Mouse (Mus musculus) telencephalon, adult 2 months (tissue): Measurements from ENCODE around the gene Acaa1a.

Source experiments
- DNase-seq: peaks from one replicate; pipeline ENCODE4 v3.0.0-alpha.2; 2011; ENCODE audit warnings: low read depth, low spot score

The Acaa1a gene

DNA sequence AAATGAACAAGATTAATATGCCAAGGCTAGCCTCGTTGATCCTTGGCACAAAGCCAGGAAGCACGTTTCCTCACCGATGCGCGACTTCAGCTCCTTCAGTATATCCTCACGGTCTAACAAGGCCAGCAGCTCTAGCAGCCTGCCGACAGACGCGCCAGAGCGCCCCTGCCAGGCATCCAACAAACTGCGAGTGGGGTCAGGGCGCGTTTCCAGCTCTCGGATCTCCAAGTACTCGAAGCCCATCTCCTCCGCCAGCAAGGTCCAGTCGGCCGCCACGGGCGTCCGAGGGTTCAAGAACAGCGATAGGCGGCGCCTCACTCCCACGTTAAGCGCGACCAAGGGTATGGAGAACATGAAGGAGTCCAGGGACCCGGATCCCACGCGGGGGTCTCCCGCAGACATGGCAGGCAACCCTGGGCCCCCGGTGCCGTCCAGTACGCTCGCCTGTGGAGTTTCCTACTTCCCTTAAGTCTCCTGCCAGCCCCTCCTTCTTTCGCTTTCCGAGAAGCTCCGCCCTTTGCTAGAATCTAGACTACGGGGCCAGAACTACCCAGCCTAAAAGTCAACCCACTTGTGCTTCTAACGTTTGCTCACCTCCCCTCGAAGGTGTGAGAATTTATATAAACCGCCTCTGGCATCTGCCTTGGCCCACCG lies at the start of gene Acaa1a:
Gene Acaa1a (plus strand): TSS at position 119 of the 654 bp plus-strand sequence.
- DNase-seq = no peak

GRCm38 (mm10) chr9:119290791-119291190 lies 48.7 kb upstream of the Acaa1a start:
- DNase-seq = no peak

DNA sequence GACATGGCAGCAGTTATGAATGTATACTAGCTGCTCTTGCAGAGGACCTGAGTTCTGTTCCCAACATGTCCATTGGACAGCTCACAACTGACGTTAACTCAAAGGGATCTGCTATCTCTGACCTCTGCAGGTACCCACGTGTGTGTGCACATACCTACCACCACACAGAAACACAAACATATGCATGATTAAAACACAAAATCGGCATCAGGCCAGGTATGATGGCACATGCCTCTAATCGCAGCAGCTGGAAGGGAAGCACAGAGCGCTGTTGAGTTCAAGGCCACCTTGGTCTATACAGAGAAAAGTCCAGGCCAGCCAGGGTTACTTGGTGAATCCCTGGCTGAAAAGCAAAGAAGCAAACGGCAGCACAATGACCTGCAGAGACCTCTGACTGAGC lies 41.8 kb upstream of the Acaa1a start:
- no peak for DNase-seq

GRCm38 (mm10) chr9:119298563-119298962 lies 40.9 kb upstream of the Acaa1a start:
- no peak for DNase-seq

DNA sequence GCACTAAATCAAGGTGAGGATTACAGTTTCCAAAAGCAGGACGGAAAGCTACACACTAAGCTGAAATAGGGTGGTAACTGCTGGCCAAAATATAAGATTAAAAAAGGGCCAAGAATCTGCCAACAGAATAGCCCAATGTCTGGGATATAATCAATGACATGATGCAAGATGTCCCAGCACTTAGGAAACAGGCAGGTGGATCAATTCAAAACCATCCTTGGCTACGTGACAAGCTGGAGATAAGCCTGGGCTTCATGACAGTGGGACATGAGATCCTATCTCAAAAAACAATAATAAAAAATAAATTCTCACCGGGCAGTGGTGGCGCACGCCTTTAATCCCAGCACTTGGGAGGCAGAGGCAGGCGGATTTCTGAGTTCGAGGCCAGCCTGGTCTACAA lies 33.6 kb upstream of the Acaa1a start:
- DNase-seq = no peak

GRCm38 (mm10) chr9:119309067-119309466 lies 30.4 kb upstream of the Acaa1a start:
- no peak for DNase-seq

GRCm38 (mm10) chr9:119313096-119313495 lies 26.4 kb upstream of the Acaa1a start:
- no peak for DNase-seq

- DNase-seq = no peak
Measured at GRCm38 (mm10) chr9:119318891-119319290, 20.6 kb upstream of the Acaa1a start.

GRCm38 (mm10) chr9:119320446-119320845 lies 19.0 kb upstream of the Acaa1a start:
- DNase-seq = no peak

DNA sequence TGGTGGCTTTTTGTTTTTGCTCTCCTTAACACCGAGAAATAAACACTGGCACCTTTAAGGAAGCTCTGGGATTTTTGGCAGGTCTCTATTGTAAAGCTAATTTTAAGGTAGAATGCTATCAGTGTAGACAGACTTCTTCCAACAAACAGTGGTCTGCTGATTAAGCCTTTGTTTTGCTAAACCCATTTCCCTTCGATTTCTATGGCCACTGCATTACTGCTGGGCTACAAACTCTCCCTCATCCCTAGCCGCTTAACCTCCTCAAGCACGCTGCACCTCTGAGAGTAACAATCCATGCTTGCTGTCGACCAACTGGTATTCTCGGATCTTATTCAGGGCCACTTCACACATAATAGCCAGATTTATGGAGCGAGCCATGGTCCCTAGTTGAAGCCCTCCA lies 18.5 kb upstream of the Acaa1a start:
- DNase-seq = no peak

GRCm38 (mm10) chr9:119321392-119322229 lies 17.9 kb upstream of the Acaa1a start:
- no peak for DNase-seq

DNA sequence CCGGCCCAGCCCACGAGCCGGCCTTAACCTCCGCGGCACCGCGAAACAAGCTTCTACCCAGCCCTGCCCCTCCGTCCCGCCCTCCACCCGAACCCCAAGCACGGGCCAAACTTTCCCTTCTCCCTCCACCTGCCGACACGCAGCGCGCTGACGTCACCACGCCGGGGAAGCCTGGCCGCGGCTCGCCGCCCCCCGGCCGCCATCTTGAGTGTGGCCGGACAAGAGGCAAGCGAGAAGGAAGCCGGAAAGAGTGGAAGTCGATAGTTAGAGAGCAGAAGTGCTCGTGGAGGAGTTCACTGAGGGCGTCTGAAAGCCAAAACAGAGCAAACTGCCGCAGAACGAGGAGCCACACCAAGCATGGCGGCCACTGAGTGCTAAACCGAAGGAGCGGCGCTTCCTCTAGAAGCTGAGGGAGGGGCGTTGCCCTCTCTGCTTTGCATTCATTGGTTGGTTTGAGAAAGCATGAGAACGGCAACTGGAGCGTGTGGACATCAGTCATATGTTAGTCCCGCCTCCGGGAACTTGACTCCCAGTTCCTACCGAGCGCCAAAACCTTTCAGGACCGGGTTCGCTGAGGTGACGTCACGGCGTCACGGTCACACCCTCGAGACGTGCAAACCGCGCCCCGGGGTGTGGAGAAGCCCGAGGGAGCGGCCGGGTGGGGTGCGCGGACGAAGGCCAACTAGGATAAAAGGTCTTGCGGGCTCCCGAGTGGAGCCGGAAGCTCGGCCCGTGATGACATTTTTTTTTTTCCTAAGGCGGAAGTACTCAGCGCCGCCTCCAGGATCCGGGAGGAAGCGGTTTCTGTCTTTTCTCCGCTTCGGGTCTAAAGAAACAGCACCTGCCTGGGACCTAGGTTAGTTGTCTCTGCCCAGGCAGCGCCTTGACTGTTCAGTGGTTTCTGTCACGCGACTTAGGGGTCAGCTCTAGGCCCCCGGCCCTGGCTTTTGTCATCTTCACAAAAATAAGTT lies 16.9 kb upstream of the Acaa1a start, which contains the start of gene Oxsr1:
Gene Oxsr1 (minus strand): TSS at position 139 of the 971 bp plus-strand sequence.
- peak; percentile 100 for DNase-seq

GRCm38 (mm10) chr9:119323260-119323645 lies 16.2 kb upstream of the Acaa1a start:
- DNase-seq = no peak

GRCm38 (mm10) chr9:119324130-119324529 lies 15.3 kb upstream of the Acaa1a start:
- no peak for DNase-seq

- no peak for DNase-seq
Measured at GRCm38 (mm10) chr9:119328488-119328887, 11.0 kb upstream of the Acaa1a start.

GRCm38 (mm10) chr9:119330186-119330963 lies 9.1 kb upstream of the Acaa1a start:
- DNase-seq = no peak

DNA sequence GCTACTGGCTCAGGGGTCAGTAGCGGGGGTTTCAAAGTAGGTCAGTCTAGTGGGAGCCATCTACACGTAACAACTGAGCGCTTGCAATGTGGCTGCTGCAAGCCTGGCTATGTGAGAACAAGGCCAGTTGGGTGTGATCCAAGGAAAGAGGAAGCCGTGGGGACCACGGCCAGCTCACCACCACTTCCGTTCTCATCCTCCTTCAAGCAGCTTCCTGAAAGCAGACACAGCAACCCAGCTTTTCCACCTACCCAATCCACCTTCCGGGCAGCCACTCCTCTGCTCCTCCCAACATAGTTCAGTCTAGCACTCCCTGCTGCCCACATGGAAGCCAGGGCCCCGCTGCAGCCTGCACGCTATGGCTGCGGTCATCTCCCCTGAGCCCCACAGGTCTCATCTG lies 5.2 kb upstream of the Acaa1a start:
- DNase-seq = no peak

- DNase-seq = peak; percentile 46
Measured at GRCm38 (mm10) chr9:119334834-119335233, 4.6 kb upstream of the Acaa1a start.

GRCm38 (mm10) chr9:119335571-119335970 lies 3.9 kb upstream of the Acaa1a start:
- DNase-seq = no peak

GRCm38 (mm10) chr9:119337842-119338241 lies 1.6 kb upstream of the Acaa1a start:
- no peak for DNase-seq

DNA sequence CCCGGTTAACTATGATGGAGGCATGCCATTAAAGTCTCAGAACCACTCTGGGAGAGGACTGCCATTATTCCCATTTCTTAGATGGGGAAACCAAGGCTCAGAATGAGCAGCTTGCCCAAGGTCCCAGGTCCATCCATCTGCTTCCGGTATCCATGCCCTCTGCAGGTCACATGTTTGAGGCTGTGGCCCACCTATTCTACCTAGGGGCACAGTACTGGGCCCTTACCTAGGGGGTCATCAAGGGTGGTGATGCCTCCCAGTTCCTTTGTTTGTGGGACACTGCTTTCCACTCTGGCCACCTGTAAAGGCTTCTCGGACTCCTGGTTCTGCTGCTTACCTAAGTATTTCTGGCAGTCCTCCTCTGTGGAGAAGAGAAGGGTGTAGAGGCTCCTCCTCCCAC lies 1.1 kb upstream of the Acaa1a start:
- DNase-seq = no peak
